Mouse (Mus musculus): ENCODE data around the gene 1700017D01Rik. TPM values are rescaled to one million over a fixed set of nuclear protein-coding genes. Genes with fewer than 3 reads are reported as not detected.
"Not testable (repeated sequence)": the region's sequence is repeated elsewhere in the genome, so short reads cannot be mapped to it uniquely, and the experiment has no call there.

The 1700017D01Rik gene
- polyA plus RNA-seq, 1 experiment, result not detected

DNA sequence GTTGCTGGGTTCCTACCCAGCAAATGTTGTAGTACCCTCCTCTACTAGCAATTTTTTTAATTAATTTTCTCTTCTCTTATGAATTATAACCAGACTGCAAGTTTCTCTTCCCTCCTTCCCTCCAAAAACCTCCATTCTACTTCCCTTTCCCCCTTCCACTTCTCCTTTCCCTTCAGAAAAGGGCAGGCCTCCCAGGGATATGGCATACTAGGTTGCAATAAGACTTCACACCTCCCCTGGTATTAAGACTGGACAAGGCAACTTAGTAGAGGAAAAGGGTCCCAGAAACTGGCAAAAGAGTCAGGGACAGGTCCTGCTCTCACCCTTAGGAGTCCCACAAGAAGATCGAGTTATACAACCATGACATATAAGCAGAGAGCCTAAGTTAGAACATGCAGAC lies 69.8 kb downstream of the 1700017D01Rik start:
- H3K4me1 ChIP-seq (ENCODE audit: control insufficient read depth, insufficient read depth, insufficient read length, low read length), result no peaks in the 10 kb centered on the region
- H3K27ac ChIP-seq (replicated peaks; ENCODE audit: low read depth, low read length), result peak overlapping the region; percentile 33; the same call in 1 of the 2 replicates
- no peak overlapping the region for H3K4me3 ChIP-seq (ENCODE audit: insufficient read depth, low read depth, low read length)

DNA sequence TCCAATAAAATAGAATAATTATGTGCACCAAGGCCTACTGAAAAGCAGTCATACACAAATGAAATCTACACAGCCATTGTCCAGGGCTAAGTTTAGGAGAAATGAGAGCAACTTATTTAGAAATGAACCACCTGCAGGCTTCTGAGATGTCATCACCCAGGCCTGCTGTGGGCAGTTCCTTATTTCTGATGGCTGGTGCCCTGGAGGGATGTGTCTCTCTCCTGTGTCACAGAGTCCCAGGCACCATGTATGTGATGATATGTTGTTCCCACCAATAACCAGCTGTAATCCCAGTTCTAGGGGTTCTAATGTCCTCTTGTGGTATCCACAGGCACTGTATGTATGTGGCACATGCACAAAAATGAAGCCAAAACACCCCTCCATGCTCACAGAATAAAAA lies 70.7 kb downstream of the 1700017D01Rik start:
- H3K27ac ChIP-seq (replicated peaks; ENCODE audit: low read depth, low read length), result no peak overlapping the region
- no peaks in the 10 kb centered on the region for H3K4me1 ChIP-seq (ENCODE audit: control insufficient read depth, insufficient read depth, insufficient read length, low read length)
- no peak overlapping the region for H3K4me3 ChIP-seq (ENCODE audit: insufficient read depth, low read depth, low read length)

DNA sequence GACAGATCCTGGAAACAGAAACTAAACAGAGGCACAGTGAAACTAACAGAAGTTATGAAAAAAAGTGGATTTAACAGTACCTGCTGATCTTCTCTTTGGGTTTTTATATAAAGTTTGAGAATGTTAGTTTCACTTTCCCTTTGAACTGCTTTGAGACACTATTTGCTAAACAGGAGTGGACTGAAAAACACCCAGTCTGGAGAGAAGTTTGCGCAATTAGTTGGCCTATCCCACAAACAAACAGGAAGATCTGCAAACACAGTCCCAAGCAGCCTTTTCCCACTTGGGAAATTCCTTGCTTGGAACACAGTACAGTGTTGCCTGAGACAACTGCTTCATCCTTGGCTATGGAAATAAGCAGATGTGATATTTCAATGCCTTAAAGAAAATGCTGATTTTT lies 75.0 kb downstream of the 1700017D01Rik start:
- Histone ChIP-seq H3K27ac (replicated peaks; ENCODE audit: low read depth, low read length) (peak overlapping the region; percentile 61), H3K4me1 (ENCODE audit: control insufficient read depth, insufficient read depth, insufficient read length, low read length) (peaks cover 14% of the 10 kb centered on the region)
- H3K4me3 ChIP-seq (ENCODE audit: insufficient read depth, low read depth, low read length), result not testable (repeated sequence)

DNA sequence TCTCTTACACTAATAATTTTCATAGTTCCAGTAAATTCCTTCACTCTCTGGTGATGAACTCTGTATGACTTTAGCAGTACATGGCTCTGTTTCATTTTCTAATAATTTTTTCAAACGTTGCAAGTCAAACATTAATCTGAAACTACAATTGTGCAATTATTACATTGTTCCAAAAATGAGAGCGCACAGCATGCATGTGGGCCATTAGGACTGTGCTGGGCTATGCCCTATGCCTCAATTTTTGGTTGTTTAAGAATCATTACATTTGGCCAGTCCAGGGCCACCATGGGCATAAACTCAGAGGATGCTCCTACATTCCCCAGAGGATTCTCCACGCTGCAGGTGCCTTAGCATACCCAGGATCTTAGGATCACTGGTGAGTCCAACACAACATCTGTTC lies 77.4 kb downstream of the 1700017D01Rik start:
- no peak overlapping the region for H3K4me3 ChIP-seq (ENCODE audit: insufficient read depth, low read depth, low read length)
- peak overlapping the region; percentile 68 for H3K27ac ChIP-seq (replicated peaks; ENCODE audit: low read depth, low read length)
- peaks cover 14% of the 10 kb centered on the region for H3K4me1 ChIP-seq (ENCODE audit: control insufficient read depth, insufficient read depth, insufficient read length, low read length)

DNA sequence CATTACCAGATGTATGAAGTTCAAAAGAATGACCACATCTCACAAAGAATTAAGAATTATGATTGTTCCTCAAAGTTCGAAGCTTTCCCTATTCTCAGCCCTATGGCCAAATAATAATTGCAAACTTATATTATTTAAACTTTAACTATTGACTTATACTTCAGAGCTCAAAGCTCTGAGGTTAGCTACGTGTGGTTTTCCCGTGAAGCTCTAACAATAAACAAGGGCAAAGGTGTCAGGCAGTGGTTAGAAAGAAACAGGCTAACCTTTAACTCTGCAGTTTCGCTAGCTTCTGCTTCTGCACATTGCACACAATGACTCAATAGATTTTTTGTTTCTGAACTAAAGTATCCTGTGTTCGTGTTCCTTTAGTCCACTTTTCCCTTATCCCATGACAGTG lies 77.8 kb downstream of the 1700017D01Rik start:
- Histone ChIP-seq H3K27ac (replicated peaks; ENCODE audit: low read depth, low read length) (peak overlapping the region; percentile 47; the same call in 1 of the 2 replicates), H3K4me3 (ENCODE audit: insufficient read depth, low read depth, low read length) (no peak overlapping the region), H3K4me1 (ENCODE audit: control insufficient read depth, insufficient read depth, insufficient read length, low read length) (peaks cover 16% of the 10 kb centered on the region)

DNA sequence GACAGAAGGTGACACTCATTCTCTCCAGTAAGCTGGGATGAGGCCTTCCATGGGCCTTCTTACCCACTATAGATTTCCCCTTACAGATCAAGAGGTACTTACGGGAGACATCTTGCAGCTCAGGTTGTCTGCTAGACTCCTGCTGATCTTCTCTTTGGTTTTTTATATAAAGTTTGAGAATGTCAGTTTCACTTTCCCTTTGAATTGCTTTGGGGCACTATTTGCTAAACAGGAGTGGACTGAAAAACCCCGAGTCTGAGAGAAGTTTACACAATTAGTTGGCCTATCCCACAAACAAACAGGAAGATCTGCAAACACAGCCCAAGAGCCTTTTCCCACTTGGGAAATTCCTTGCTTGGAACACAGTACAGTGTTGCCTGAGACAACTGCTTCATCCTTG lies 80.4 kb downstream of the 1700017D01Rik start:
- Histone ChIP-seq H3K4me1 (ENCODE audit: control insufficient read depth, insufficient read depth, insufficient read length, low read length) (peaks cover 16% of the 10 kb centered on the region), H3K27ac (replicated peaks; ENCODE audit: low read depth, low read length) (peak overlapping the region; percentile 94), H3K4me3 (ENCODE audit: insufficient read depth, low read depth, low read length) (peak overlapping the region; percentile 58)

DNA sequence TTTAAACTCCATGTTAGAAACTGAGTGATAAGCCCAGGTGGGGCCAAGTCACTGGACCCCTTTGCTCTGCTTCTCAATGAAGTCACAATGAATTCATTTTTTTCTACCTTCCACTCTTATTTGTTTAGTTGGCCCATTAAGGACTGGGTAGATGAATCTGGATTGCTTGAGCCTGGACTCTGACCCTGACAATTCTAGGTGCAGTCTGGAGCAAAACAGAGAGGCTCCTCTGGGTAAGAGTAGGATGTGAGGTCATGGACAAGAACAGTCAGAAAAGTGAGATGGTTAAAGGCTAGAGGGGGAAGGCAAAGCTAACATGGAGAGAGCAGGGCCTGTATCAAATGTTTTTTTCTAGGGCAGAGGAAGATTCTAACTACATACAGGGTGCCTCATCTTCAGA lies 81.2 kb downstream of the 1700017D01Rik start:
- Histone ChIP-seq H3K27ac (replicated peaks; ENCODE audit: low read depth, low read length) (peak overlapping the region; percentile 94), H3K4me3 (ENCODE audit: insufficient read depth, low read depth, low read length) (peak overlapping the region; percentile 58), H3K4me1 (ENCODE audit: control insufficient read depth, insufficient read depth, insufficient read length, low read length) (peaks cover 16% of the 10 kb centered on the region)

DNA sequence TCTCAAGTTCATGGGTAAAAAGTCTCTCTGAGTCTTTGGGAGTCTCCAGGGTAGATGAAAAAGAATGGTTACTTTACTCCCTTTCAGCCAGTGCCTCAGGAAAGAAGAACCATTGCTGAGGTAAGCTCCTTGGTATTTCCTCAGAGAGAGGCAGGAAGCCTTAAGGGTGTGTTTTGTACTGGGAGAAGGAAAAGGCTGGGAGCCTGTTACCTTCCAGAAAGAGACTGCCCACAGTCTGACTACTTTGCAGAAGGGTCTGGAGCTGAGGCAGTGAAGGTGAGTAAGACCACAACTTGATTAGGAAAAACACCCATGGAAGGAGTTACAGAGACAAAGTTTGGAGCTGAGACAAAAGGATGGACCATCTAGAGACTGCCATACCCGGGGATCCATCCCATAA lies 82.2 kb downstream of the 1700017D01Rik start:
- H3K4me3 ChIP-seq (ENCODE audit: insufficient read depth, low read depth, low read length), result peak overlapping the region; percentile 49
- H3K27ac ChIP-seq (replicated peaks; ENCODE audit: low read depth, low read length), result peak overlapping the region; percentile 97

DNA sequence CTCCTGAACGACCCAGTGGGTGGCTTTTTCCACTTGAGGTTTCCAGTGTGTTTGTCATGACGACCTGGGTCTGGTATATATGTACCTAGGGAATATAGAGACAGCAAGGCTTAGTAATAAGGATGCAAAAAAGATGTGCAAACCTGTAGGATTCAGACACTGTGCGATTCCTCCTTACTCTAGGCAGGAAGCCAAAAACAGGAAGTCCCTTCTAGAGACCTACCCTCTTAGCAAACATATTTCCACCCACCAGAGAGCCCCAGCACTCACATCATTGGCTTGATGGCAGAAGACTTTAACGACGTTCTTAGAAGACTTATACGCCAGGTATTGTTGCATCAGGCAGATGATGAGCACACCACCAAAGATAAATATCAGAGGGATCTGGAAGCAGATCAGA lies 82.7 kb downstream of the 1700017D01Rik start:
- peak overlapping the region; percentile 25; the same call in 1 of the 2 replicates for H3K4me3 ChIP-seq (ENCODE audit: insufficient read depth, low read depth, low read length)
- peak overlapping the region; percentile 97 for H3K27ac ChIP-seq (replicated peaks; ENCODE audit: low read depth, low read length)

More for the DNA sequence above, 82.2 kb downstream of the 1700017D01Rik start:
- peaks cover 15% of the 10 kb centered on the region for H3K4me1 ChIP-seq (ENCODE audit: control insufficient read depth, insufficient read depth, insufficient read length, low read length)

More for the DNA sequence above, 82.7 kb downstream of the 1700017D01Rik start:
- H3K4me1 ChIP-seq (ENCODE audit: control insufficient read depth, insufficient read depth, insufficient read length, low read length), result peaks cover 13% of the 10 kb centered on the region

Other genes starting within 250 kb of the 1700017D01Rik start
- 75.1 and 80.3 TPM in 2 replicates for gene Tmem109, start 248.9 kb downstream of the 1700017D01Rik start, polyA plus RNA-seq (2012; ENCODE audit: insufficient read depth, insufficient read length, missing spikeins)
- 64.9 and 65.6 TPM in 2 replicates for gene Prpf19, start 235.6 kb downstream of the 1700017D01Rik start, polyA plus RNA-seq (2012; ENCODE audit: insufficient read depth, insufficient read length, missing spikeins)
- not detected in 2 replicates for gene Zp1, start 210.2 kb downstream of the 1700017D01Rik start, polyA plus RNA-seq (2012; ENCODE audit: insufficient read depth, insufficient read length, missing spikeins)
- not detected in 2 replicates for gene Ptgdr2, start 193.7 kb downstream of the 1700017D01Rik start, polyA plus RNA-seq (2012; ENCODE audit: insufficient read depth, insufficient read length, missing spikeins)
- gene Ccdc86, start 181.6 kb downstream of the 1700017D01Rik start, polyA plus RNA-seq (2012; ENCODE audit: insufficient read depth, insufficient read length, missing spikeins), result 3.8 and 4.0 TPM in 2 replicates
- not detected in 2 replicates for gene Ms4a10, start 156.2 kb downstream of the 1700017D01Rik start, polyA plus RNA-seq (2012; ENCODE audit: insufficient read depth, insufficient read length, missing spikeins)
- not detected in 2 replicates for gene Ms4a15, start 137.6 kb downstream of the 1700017D01Rik start, polyA plus RNA-seq (2012; ENCODE audit: insufficient read depth, insufficient read length, missing spikeins)
- not detected in 2 replicates for gene Ms4a18, start 112.8 kb downstream of the 1700017D01Rik start, polyA plus RNA-seq (2012; ENCODE audit: insufficient read depth, insufficient read length, missing spikeins)
- 1.4 and 2.8 TPM in 2 replicates for gene Ms4a8a, start 49.8 kb downstream of the 1700017D01Rik start, polyA plus RNA-seq (2012; ENCODE audit: insufficient read depth, insufficient read length, missing spikeins)
- gene 1700025F22Rik, start 34.4 kb upstream of the 1700017D01Rik start, polyA plus RNA-seq (2012; ENCODE audit: insufficient read depth, insufficient read length, missing spikeins), result not detected in 2 replicates
- gene Ms4a13, start 65.9 kb upstream of the 1700017D01Rik start, polyA plus RNA-seq (2012; ENCODE audit: insufficient read depth, insufficient read length, missing spikeins), result not detected in 2 replicates
- gene Ms4a12, start 101.6 kb upstream of the 1700017D01Rik start, polyA plus RNA-seq (2012; ENCODE audit: insufficient read depth, insufficient read length, missing spikeins), result not detected in 2 replicates
- 0.32 and 0.75 TPM in 2 replicates for gene Ms4a1, start 135.4 kb upstream of the 1700017D01Rik start, polyA plus RNA-seq (2012; ENCODE audit: insufficient read depth, insufficient read length, missing spikeins)
- gene Ms4a5, start 153.0 kb upstream of the 1700017D01Rik start, polyA plus RNA-seq (2012; ENCODE audit: insufficient read depth, insufficient read length, missing spikeins), result not detected in 2 replicates
- gene Ms4a14, start 183.6 kb upstream of the 1700017D01Rik start, polyA plus RNA-seq (2012; ENCODE audit: insufficient read depth, insufficient read length, missing spikeins), result 0.38 and 0.59 TPM in 2 replicates
- gene Ms4a7, start 205.3 kb upstream of the 1700017D01Rik start, polyA plus RNA-seq (2012; ENCODE audit: insufficient read depth, insufficient read length, missing spikeins), result 3.8 and 4.1 TPM in 2 replicates
- 2.3 TPM in 1 of 2 replicates, not detected in the other for gene Ms4a4a, start 244.6 kb upstream of the 1700017D01Rik start, polyA plus RNA-seq (2012; ENCODE audit: insufficient read depth, insufficient read length, missing spikeins)

All from brown adipose tissue, adult 24 weeks (tissue).